Mouse (Mus musculus) gonadal fat pad, adult 2 months (tissue): Measurements from ENCODE around the gene Il1rapl2. TPM values are rescaled to one million over a fixed set of nuclear protein-coding genes. Genes with fewer than 3 reads are reported as not detected.
"Not testable (repeated sequence)": the region's sequence is repeated elsewhere in the genome, so short reads cannot be mapped to it uniquely, and the experiment has no call there.

ENCODE experiments used
- DNase-seq: peaks from one replicate; pipeline ENCODE4 v3.0.0-alpha.2; 2012; ENCODE audit warnings: low read depth
- polyA plus RNA-seq: library from polyadenylated mRNA; depleted of rRNA; stranded (reverse); fragments of >200 nt; gene quantifications from 2 replicates; pipeline ENCODE4 v1.2.3, GENCODE M21; 2012

The Il1rapl2 gene
- polyA plus RNA-seq, 1 experiment = not detected

DNA sequence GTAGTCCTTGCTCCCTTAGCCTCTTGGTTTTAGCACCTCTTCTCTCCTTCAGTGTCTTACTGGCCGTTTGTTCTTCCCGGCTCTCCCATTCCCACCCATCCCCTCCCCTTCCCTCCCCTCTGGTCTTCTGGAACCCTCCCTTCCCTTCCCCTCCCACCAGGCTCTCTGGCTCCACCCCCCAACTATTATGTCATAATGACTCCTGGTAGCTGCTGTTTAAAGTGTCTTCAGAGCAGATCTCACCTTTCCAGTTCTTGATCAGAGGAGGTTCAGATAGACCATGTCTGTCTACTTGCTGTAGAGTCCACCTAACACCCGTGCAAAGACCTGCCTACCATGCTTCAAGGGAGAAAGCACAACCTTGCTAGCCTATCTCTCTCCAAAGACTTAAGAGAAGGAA is 639.1 kb downstream of the Il1rapl2 start, which contains the start of gene Tex13a:
Gene Tex13a (minus strand): TSS at position 101 of the 400 bp plus-strand sequence.
- DNase-seq = no peak

DNA sequence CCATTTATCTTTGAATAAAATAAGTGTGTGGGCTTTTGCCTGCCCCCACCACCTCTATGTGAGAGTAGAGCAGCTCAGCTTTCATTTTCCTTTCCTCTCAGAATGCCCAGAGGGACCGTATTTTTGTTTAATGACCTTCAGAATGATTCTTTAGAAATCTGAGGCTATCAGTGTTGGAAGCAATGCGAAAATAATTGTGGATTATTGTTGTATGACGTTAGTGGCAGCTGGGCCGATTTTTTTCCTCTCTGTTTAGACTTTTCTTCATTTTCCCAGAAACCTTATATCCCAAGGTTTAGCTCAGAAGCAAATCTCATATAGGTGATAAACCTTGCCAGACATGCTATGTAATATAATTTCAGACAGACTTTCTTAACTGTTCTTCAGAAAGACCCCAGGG is 664.2 kb downstream of the Il1rapl2 start:
- no peak for DNase-seq

DNA sequence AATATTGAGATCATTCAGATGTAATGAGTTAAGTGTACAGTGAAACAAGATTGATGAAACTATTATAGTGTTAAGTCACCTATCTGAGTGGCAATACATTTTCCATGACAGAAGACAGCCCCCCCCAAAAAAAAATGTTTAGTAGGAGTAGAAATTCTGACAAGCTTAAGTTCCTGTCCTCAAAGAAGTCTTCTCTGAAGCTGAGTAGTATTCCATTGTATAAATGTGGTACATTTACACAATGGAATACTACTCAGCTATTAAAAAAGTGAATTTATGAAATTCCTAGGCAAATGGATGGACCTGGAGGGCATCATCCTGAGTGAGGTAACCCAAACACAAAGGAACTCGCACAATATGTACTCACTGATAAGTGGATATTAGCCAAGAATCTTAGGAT is 778.3 kb downstream of the Il1rapl2 start:
- not testable (repeated sequence) for DNase-seq

DNA sequence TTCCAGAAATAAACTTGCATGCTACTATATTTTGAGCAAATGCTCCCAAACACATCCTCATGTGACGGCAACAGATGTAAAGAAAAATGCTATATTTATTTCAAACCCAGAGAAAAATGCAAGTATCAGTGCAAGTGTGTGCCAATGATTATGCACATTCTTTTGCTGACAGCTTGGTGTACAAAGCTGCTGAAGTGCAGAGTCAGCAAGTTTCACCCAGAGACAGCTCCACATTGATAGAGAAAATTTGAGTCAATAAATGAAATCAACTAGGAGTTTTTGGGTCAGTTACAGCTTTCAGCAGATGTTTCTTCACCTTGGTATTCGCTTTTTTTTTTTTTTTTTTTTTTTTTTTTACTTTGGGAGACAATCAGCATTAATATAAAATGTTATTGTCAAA is 863.4 kb downstream of the Il1rapl2 start:
- no peak for DNase-seq

DNA sequence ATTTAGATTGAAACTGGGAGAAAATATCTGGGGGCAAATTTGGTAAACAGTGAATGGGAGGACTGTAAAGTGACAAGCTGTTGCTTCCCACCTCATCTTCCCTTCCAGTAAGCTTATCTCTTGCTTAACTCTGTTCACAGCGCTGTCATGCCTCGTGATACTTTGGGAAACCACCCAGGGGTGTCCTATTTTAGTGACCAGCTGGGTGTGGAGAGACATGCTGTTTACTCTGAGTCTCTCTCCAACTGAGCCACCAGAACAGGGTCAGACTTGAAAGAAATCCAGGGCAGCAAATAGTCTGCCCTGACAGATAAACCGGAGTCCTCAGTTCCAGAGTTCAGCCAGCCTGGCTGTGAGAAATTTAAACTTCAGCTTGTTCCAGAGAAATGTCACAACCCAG is 867.5 kb downstream of the Il1rapl2 start:
- no peak for DNase-seq

DNA sequence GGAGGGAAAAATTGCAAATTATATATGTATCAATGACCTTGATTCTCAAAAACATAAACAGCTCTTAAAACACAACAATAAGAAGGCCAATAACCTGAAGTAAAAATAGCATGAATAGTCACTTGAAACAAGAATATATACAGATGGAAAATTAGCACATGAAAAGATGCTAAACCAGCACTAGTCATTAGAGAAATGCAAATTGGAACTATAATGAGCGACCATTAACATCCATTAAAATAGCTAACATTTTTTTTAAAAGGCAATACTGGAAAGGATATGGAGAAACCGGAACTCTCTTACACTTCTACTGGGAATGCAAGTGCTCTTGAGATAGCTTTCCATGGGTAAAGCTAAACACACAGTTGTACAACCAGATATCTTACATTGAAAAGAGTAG is 879.4 kb downstream of the Il1rapl2 start:
- DNase-seq = no peak

DNA sequence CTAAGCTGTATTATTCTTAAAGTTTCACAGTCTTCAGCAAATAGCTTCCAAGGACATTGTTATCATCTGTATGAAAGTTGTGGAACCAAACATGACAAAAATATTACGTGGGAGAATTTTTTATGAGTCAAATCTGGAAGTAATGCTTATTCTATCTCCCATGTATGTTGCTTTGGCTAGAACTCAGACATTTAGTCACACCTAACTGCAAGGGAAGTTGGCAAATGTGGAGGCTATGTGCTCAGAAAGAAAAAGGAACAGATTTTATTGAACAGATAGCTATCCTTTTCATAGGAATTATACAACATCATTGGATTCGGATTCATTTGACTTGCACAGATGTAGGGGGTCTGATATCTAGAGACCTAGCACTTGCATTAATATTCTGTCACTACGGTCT is 908.1 kb downstream of the Il1rapl2 start:
- DNase-seq = no peak

DNA sequence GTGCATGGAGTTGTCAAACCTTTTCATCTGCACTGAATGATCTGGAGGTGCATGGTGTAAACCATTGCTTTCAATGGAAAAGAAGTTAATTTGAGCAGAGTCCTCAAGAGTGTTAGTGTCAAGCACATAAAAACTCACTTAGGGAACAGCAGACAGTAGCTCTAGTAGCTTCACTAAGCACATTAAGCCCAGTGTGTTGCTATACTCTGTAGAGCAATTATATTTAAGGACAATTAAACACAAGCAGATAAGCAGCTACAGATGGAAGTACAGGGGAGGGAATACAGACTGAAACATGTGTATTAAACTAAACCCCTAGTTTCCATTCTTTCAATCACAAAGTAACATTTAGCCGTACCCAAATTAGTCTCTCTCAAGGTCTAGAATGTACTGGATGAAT is 930.1 kb downstream of the Il1rapl2 start:
- DNase-seq = no peak

DNA sequence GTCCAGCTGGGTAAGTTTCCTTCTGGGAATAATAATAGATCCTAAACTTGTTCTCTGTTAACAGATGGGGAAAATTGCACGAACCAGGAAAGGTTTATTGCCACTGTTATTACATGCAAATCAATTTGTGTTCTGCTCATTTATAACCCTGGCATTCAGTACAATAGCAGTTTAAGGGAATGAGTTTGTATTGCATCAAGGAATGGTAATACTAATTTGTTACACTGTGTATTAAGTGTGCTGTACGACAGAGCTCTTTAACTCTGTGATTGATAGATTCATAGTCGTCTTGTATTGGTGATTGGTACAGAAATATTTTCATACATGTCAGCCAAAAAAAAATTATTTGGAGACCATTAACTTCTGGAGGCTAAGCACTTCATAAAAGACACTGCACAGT is 934.6 kb downstream of the Il1rapl2 start:
- DNase-seq = no peak

DNA sequence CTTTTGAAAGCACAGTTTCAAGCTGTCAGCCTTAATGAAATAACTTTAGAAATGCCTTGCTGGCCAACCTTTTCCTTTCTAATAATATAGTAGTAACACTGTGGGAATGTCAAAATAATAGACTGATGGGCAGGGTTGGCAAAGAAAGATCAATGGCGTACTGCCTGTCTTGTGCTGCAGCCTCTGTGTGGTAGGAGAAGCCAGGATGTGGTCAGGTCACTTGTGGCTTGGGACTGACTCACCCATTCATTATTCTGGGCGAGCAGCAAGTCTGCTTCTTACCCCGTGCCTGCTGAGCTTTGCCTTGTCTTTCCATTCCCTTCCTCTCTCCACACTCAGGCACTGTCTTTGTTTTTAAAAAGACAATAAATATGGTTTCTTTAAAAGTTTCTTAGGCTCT is 1049.7 kb downstream of the Il1rapl2 start:
- DNase-seq = no peak

- DNase-seq = no peak
These were observed 1054.9 kb downstream of the Il1rapl2 start for GRCm38 (mm10) chrX:138625311-138625710.

GRCm38 (mm10) chrX:138722372-138722771 is 1152.0 kb downstream of the Il1rapl2 start:
- no peak for DNase-seq

GRCm38 (mm10) chrX:138800958-138801357 is 1230.5 kb downstream of the Il1rapl2 start:
- no peak for DNase-seq

DNA sequence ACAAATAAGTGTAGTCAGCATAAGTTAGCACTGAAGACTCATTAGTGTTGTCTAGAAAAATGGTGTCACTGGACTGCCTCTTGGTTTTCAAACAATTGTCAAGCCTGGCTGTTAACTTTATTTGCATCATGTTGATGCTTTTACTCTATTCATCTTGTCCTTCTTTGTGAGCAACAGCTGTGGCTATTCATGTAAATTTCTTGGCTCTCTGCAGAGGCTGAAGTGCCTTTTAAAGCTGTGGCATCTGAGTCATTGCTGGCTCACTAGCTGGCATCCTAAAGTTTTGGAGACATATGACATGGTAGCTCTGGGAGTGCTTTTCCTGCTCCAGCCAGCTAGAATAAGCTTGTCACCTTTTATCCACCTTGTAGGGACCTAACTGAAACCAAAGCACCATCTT is 1261.5 kb downstream of the Il1rapl2 start:
- DNase-seq = no peak

- DNase-seq = no peak
These were observed 1263.5 kb downstream of the Il1rapl2 start for GRCm38 (mm10) chrX:138833894-138834293.

DNA sequence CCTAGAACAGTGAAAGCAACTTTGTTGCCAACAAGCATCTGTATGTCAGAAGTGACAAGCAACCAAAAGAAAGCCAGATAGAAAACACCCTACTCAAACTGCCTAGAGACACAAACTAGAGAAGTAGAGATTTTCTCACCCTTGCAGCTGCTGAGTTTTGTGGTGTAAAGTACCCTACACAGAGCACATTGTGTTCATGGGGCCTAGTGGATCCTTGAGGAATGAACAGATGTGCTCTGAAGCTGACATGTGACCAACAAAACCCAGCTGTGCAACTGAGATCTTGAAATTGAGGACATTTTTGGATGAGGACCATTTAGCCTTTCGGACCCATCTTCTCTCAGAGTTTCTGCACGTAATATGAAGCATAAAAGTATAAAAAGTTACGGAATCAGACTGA is 1268.0 kb downstream of the Il1rapl2 start:
- DNase-seq = no peak
